Mouse (Mus musculus) hindbrain, embryonic 14.5 days (tissue): ENCODE data around the gene Samd4. TPM values are rescaled to one million over a fixed set of nuclear protein-coding genes. Genes with fewer than 3 reads are reported as not detected.

Experiments used
- ATAC-seq: fragments of 200-750 bp; cut with Nextera tagmentation; 2 replicates; pipeline ENCODE4 v1.8.0; 2017; ENCODE audit warnings: moderate number of reproducible peaks, mild to moderate bottlenecking, moderate TSS enrichment, moderate library complexity; ENCODE audit not compliant: low FRiP score
- DNase-seq: peaks from one replicate; pipeline ENCODE4 v3.0.0-alpha.2; 2015; ENCODE audit warnings: low spot score
- H3K27ac ChIP-seq: fragments of 300-500 bp; sonication (generic); 2 replicates; pipeline ENCODE4 v1.5.1; 2014; ENCODE audit warnings: mild to moderate bottlenecking, moderate library complexity
- H3K27me3 ChIP-seq: fragments of 300-500 bp; sonication (generic); 2 replicates; pipeline ENCODE4 v1.6.1; 2014; ENCODE audit warnings: mild to moderate bottlenecking, low read length, mixed read lengths; ENCODE audit not compliant: control insufficient read depth, insufficient read depth
- H3K36me3 ChIP-seq: fragments of 300-500 bp; sonication (generic); replicated peaks from 2 replicates; pipeline ENCODE4 v1.6.1; 2014; ENCODE audit not compliant: control insufficient read depth, insufficient read depth
- H3K4me1 ChIP-seq: fragments of 300-500 bp; sonication (generic); replicated peaks from 2 replicates; pipeline ENCODE4 v1.6.1; 2014; ENCODE audit warnings: antibody characterized with exemption, low read length, mixed read lengths; ENCODE audit not compliant: control insufficient read depth, insufficient read depth
- H3K4me2 ChIP-seq: fragments of 300-500 bp; sonication (generic); replicated peaks from 2 replicates; pipeline ENCODE4 v1.6.1; 2014; ENCODE audit warnings: mild to moderate bottlenecking, moderate library complexity
- H3K4me3 ChIP-seq: fragments of 300-500 bp; sonication (generic); replicated peaks from 2 replicates; pipeline ENCODE4 v1.5.1; 2014; ENCODE audit warnings: mild to moderate bottlenecking, low read length
- H3K9ac ChIP-seq: fragments of 300-500 bp; sonication (generic); 2 replicates; pipeline ENCODE4 v1.6.1; 2014
- H3K9me3 ChIP-seq: fragments of 300-500 bp; sonication (generic); 2 replicates; pipeline ENCODE4 v1.6.1; 2016; ENCODE audit warnings: low read length; ENCODE audit not compliant: control insufficient read depth
- WGBS: fragments of 180-500 bp; shearing (Covaris S2); extraction: QIAGEN DNeasy Blood & Tissue Kit; methylation state at CpG from one replicate; pipeline ENCODE4 v1.1.7; 2014; 5-methylcytosine and 5-hydroxymethylcytosine counted together
- polyA plus RNA-seq: library from polyadenylated mRNA; unstranded; fragments of >200 nt; fragmentation: Nextera tagmentation; extraction: Ambion mirVana; gene quantifications from 2 replicates; pipeline ENCODE4 v1.2.1, GENCODE M21; 2014

The Samd4 gene
- polyA plus RNA-seq, 1 experiment from 2014 or later: 3.1 TPM

- Histone ChIP-seq H3K4me3 (no peak overlapping the region), H3K9me3 (no peaks in the 10 kb centered on the region), H3K4me1 (no peaks in the 10 kb centered on the region), H3K4me2 (no peak overlapping the region), H3K27ac (no peak overlapping the region), H3K9ac (no peak overlapping the region), H3K36me3 (no peaks in the 10 kb centered on the region), H3K27me3 (no peaks in the 10 kb centered on the region)
- DNase-seq (no peak), ATAC-seq (no peak)
- WGBS: 88% methylated on average over 5 of the region's 5 CpGs
Observed at GRCm38 (mm10) chr14:46897953-46898352, 15.3 kb downstream of the Samd4 start.

GRCm38 (mm10) chr14:46898626-46899025 lies 16.0 kb downstream of the Samd4 start:
- no peaks in the 10 kb centered on the region for H3K9me3 ChIP-seq
- 60% methylated on average over 3 of the region's 3 CpGs for WGBS
- ATAC-seq: no peak
- no peak overlapping the region for H3K4me3 ChIP-seq
- no peaks in the 10 kb centered on the region for H3K27me3 ChIP-seq
- DNase-seq: no peak
- no peak overlapping the region for H3K4me2 ChIP-seq
- H3K36me3 ChIP-seq: no peaks in the 10 kb centered on the region
- H3K27ac ChIP-seq: no peak overlapping the region
- H3K4me1 ChIP-seq: no peaks in the 10 kb centered on the region
- H3K9ac ChIP-seq: no peak overlapping the region

DNA sequence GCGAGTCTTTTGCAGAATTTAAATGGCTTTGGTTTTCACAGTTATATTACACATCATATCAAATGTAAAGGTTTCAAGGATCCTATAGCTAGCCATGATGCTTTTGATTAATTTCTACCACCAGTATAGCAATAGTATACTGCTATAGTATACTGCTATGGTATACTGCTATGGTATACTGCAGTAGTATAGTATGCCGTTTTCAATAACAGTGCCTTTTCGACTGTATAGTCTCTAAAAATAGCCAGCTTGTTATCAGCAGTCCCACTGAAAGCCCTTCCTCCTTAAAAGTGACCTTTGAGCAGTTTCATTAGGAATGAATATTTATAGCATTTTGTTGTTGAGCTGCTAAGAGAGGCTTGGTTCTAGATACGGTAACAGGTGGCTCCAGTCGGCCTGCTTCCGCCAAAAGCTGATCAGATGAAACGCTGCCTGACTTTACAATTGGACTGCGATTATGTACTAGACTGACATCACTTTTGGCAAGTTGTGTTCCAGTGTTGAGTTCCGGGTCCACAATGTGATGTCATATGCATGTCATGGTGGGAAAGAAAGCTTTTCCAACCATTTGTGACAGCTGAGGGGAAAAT lies 19.9 kb downstream of the Samd4 start:
- 92% methylated on average over 9 of the region's 9 CpGs for WGBS
- no peak overlapping the region for H3K9ac ChIP-seq

GRCm38 (mm10) chr14:46904276-46904675 lies 21.6 kb downstream of the Samd4 start:
- WGBS: 94% methylated on average over 4 of the region's 4 CpGs
- ATAC-seq (no peak), DNase-seq (no peak)
- Histone ChIP-seq H3K4me2 (no peak overlapping the region), H3K9me3 (no peaks in the 10 kb centered on the region), H3K4me1 (no peaks in the 10 kb centered on the region), H3K36me3 (no peaks in the 10 kb centered on the region), H3K9ac (no peak overlapping the region), H3K27me3 (no peaks in the 10 kb centered on the region), H3K27ac (no peak overlapping the region), H3K4me3 (no peak overlapping the region)

More for the DNA sequence above, 19.9 kb downstream of the Samd4 start:
- Histone ChIP-seq H3K27me3 (no peaks in the 10 kb centered on the region), H3K9me3 (no peaks in the 10 kb centered on the region), H3K4me1 (no peaks in the 10 kb centered on the region), H3K4me2 (no peak overlapping the region), H3K4me3 (no peak overlapping the region), H3K27ac (no peak overlapping the region), H3K36me3 (no peaks in the 10 kb centered on the region)
- ATAC-seq: no peak
- no peak for DNase-seq

- Histone ChIP-seq H3K27me3 (no peaks in the 10 kb centered on the region), H3K36me3 (no peaks in the 10 kb centered on the region), H3K9ac (no peak overlapping the region), H3K4me2 (no peak overlapping the region), H3K4me1 (no peaks in the 10 kb centered on the region), H3K27ac (no peak overlapping the region), H3K4me3 (no peak overlapping the region), H3K9me3 (no peaks in the 10 kb centered on the region)
- ATAC-seq (no peak), DNase-seq (no peak)
- 79% methylated on average over 8 of the region's 8 CpGs for WGBS
Observed at GRCm38 (mm10) chr14:46908858-46909257, 26.2 kb downstream of the Samd4 start.

DNA sequence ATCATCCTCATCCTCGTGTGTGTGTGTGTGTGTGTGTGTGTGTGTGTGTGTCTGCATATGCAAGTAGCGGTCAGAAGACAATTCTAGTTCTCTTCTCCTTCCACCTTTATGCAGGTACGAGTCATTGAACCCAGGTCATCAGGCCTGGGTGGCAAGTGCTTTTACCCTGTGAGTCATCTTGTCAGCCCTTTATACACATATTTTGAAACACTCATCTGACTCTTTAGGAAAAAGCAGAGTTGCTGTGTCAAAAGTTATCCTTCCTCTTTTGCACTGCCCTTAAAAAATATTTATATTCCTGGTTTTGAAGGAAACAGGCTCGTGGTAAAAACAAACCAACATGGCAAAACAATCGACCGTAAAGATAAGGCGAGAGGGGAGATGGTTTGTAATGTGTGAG lies 29.8 kb downstream of the Samd4 start:
- ATAC-seq: no peak

DNA sequence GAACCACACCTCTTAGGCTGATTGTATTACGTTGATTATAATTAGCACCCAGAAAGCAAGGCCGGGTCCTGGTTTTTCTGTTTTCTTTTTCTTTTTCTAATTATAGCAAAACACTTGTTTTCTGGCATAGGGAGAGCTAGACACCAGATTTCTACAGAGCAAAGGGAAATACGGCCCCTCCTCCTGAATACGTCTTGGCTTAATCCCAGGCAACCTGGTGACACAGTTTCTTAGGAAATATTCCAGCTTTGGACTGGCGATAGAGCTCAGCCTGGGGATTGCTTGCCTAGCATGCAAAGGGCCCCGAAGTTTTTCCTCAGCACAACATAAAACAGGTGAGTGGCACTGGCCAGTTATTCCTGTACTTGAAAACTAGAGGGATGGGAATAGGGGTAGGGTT lies 31.7 kb downstream of the Samd4 start:
- no peaks in the 10 kb centered on the region for H3K27me3 ChIP-seq
- H3K9ac ChIP-seq: no peak overlapping the region
- no peak overlapping the region for H3K4me2 ChIP-seq
- H3K4me1 ChIP-seq: no peaks in the 10 kb centered on the region
- DNase-seq: no peak
- H3K27ac ChIP-seq: no peak overlapping the region
- no peak overlapping the region for H3K4me3 ChIP-seq
- ATAC-seq: no peak
- H3K36me3 ChIP-seq: no peaks in the 10 kb centered on the region
- H3K9me3 ChIP-seq: no peaks in the 10 kb centered on the region
- WGBS: 72% methylated on average over 6 of the region's 6 CpGs

More for the DNA sequence above, 29.8 kb downstream of the Samd4 start:
- 90% methylated on average over 7 of the region's 7 CpGs for WGBS
- no peak overlapping the region for H3K4me2 ChIP-seq
- H3K27ac ChIP-seq: no peak overlapping the region
- H3K4me3 ChIP-seq: no peak overlapping the region
- H3K4me1 ChIP-seq: no peaks in the 10 kb centered on the region
- H3K9ac ChIP-seq: no peak overlapping the region
- H3K9me3 ChIP-seq: no peaks in the 10 kb centered on the region
- H3K36me3 ChIP-seq: no peaks in the 10 kb centered on the region
- no peaks in the 10 kb centered on the region for H3K27me3 ChIP-seq
- DNase-seq: no peak

DNA sequence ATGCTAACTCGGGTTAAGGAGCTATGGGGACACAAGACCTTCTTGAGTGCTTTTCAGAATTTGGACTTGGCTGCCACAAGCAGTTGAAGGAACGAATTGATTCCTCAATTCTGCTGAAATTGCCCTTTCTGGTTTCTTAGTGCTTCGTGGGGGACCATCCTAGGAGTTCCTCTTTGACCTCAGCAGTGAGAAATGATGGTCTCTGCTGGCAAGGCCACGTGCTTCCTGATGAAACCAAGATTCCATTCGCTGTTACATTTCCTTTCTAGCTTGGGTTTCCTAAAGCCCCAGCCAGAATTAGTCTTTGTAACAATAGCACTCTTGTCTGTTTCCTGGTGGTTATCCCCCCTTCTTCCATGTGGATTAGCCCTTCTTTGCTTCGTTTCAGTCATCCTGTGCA lies 32.9 kb downstream of the Samd4 start:
- no peak for ATAC-seq
- no peak overlapping the region for H3K4me2 ChIP-seq
- 80% methylated on average over 6 of the region's 6 CpGs for WGBS

DNA sequence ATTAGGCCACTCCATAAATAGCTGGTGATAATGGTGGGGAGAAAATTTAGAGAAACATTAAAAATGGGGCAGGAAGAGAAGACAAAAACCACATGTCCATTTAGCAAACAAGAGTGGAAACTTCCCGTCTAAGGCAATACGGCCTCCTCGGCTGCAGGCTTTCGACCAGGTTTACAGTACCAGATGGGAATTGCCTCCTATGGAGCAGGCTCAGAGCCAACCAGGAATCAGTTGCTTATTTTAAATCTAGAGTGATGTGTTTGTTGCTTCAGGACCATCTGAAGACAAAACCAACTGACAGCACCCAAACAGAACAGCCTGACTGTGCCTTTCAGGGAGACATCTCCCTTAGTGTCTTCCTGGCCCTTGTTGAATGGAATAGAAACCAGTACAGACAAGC lies 33.9 kb downstream of the Samd4 start:
- no peak for DNase-seq
- ATAC-seq: no peak
- H3K9ac ChIP-seq: no peak overlapping the region
- no peak overlapping the region for H3K4me3 ChIP-seq
- no peaks in the 10 kb centered on the region for H3K4me1 ChIP-seq
- H3K27ac ChIP-seq: no peak overlapping the region
- no peaks in the 10 kb centered on the region for H3K27me3 ChIP-seq
- no peaks in the 10 kb centered on the region for H3K9me3 ChIP-seq
- no peak overlapping the region for H3K4me2 ChIP-seq
- WGBS: 83% methylated on average over 4 of the region's 4 CpGs
- H3K36me3 ChIP-seq: no peaks in the 10 kb centered on the region

More for the DNA sequence above, 32.9 kb downstream of the Samd4 start:
- DNase-seq: no peak
- no peak overlapping the region for H3K27ac ChIP-seq
- no peak overlapping the region for H3K4me3 ChIP-seq
- H3K9me3 ChIP-seq: no peaks in the 10 kb centered on the region
- no peaks in the 10 kb centered on the region for H3K27me3 ChIP-seq
- no peak overlapping the region for H3K9ac ChIP-seq
- no peaks in the 10 kb centered on the region for H3K36me3 ChIP-seq
- H3K4me1 ChIP-seq: no peaks in the 10 kb centered on the region

GRCm38 (mm10) chr14:46917136-46917535 lies 34.5 kb downstream of the Samd4 start:
- Histone ChIP-seq H3K9ac (no peak overlapping the region), H3K27me3 (no peaks in the 10 kb centered on the region), H3K36me3 (no peaks in the 10 kb centered on the region), H3K9me3 (no peaks in the 10 kb centered on the region), H3K4me1 (no peaks in the 10 kb centered on the region), H3K4me2 (no peak overlapping the region), H3K27ac (no peak overlapping the region), H3K4me3 (no peak overlapping the region)
- DNase-seq (no peak), ATAC-seq (no peak)
- 93% methylated on average over 5 of the region's 5 CpGs for WGBS
